Mouse (Mus musculus) ES-E14 (cell line): ENCODE measurements around the gene Hmgb1. TPM values are rescaled to one million over a fixed set of nuclear protein-coding genes. Genes with fewer than 3 reads are reported as not detected.

Experiments
- DNase-seq: peaks from one replicate; pipeline ENCODE4 v3.0.0-alpha.2; 2013; ENCODE audit warnings: low read depth, low spot score
- H3K27ac ChIP-seq: 2 replicates; pipeline ENCODE4 v1.5.1; 2012; ENCODE audit warnings: low read depth, mild to moderate bottlenecking, low read length, moderate library complexity, mixed read lengths; ENCODE audit not compliant: poor library complexity, insufficient read depth, severe bottlenecking
- H3K36me3 ChIP-seq: 2 replicates; pipeline ENCODE4 v1.6.1; 2012; ENCODE audit warnings: mild to moderate bottlenecking, low read length, moderate library complexity, mixed read lengths; ENCODE audit not compliant: control insufficient read depth, poor library complexity, insufficient read depth, severe bottlenecking
- H3K4me1 ChIP-seq, 2 experiments: fragments of 150-350 bp in 1 of 2; sonication (generic) in 1 of 2; 2 replicates each; pipeline ENCODE4 v1.6.1; 2012; ENCODE audit warnings: low read length in 2 of 2, mild to moderate bottlenecking in 1 of 2, mixed read lengths in 1 of 2; ENCODE audit not compliant: control insufficient read depth in 2 of 2, insufficient read depth in 2 of 2, poor library complexity in 1 of 2
- H3K4me3 ChIP-seq, 2 experiments: fragments of 150-350 bp in 1 of 2; sonication (generic) in 1 of 2; 2 replicates each; pipeline ENCODE4 v1.5.1; 2012; ENCODE audit warnings: low read length in 2 of 2, low read depth in 1 of 2, mild to moderate bottlenecking in 1 of 2, mixed read lengths in 1 of 2; ENCODE audit not compliant: insufficient read depth in 1 of 2, poor library complexity in 1 of 2, severe bottlenecking in 1 of 2
- H3K9ac ChIP-seq: 2 replicates; pipeline ENCODE4 v1.6.1; 2012; ENCODE audit warnings: low read depth, mild to moderate bottlenecking, low read length, mixed read lengths; ENCODE audit not compliant: poor library complexity, insufficient read depth, severe bottlenecking
- H3K9me3 ChIP-seq: fragments of 150-350 bp; sonication (generic); 2 replicates; pipeline ENCODE4 v1.6.1; 2012; ENCODE audit warnings: low read depth, mild to moderate bottlenecking, low read length; ENCODE audit not compliant: control insufficient read depth, insufficient read depth
- CHD2 ChIP-seq: IDR thresholded peaks from 2 replicates; pipeline ENCODE4 v1.6.1; 2014; ENCODE audit warnings: mild to moderate bottlenecking, low read depth, low read length, inconsistent platforms
- HCFC1 ChIP-seq: IDR thresholded peaks from 2 replicates; pipeline ENCODE4 v1.6.1; 2012; ENCODE audit warnings: low read length, inconsistent platforms, borderline replicate concordance; ENCODE audit not compliant: insufficient read depth
- MAFK ChIP-seq: IDR thresholded peaks from 2 replicates; pipeline ENCODE4 v1.6.1; 2014; ENCODE audit warnings: mild to moderate bottlenecking, low read depth, low read length, inconsistent platforms; ENCODE audit not compliant: insufficient read depth
- ZC3H11A ChIP-seq: IDR thresholded peaks from 2 replicates; pipeline ENCODE4 v1.6.1; 2012; ENCODE audit warnings: low read depth, mild to moderate bottlenecking, inconsistent platforms, low read length, borderline replicate concordance
- ZNF384 ChIP-seq: IDR thresholded peaks from 2 replicates; pipeline ENCODE4 v1.6.1; 2012; ENCODE audit warnings: low read depth, low read length, inconsistent platforms
- in situ Hi-C, 2 experiments: fragments of 600-800 bp; cut with MboI; formaldehyde crosslinking; loops; one replicate each; pipeline ENCODE4 v1.15.1; 2025; ENCODE audit warnings: low sequenced_read_pairs in 2 of 2, inconsistent platforms in 1 of 2; ENCODE audit not compliant: unreplicated experiment in 2 of 2
- total RNA-seq: library from RNA; depleted of rRNA; stranded (reverse); fragments of 300-350 nt; gene quantifications from 2 replicates; pipeline ENCODE4 v1.2.3, GENCODE M21; 2012

The Hmgb1 gene
- total RNA-seq, 1 experiment, result 350 TPM

DNA sequence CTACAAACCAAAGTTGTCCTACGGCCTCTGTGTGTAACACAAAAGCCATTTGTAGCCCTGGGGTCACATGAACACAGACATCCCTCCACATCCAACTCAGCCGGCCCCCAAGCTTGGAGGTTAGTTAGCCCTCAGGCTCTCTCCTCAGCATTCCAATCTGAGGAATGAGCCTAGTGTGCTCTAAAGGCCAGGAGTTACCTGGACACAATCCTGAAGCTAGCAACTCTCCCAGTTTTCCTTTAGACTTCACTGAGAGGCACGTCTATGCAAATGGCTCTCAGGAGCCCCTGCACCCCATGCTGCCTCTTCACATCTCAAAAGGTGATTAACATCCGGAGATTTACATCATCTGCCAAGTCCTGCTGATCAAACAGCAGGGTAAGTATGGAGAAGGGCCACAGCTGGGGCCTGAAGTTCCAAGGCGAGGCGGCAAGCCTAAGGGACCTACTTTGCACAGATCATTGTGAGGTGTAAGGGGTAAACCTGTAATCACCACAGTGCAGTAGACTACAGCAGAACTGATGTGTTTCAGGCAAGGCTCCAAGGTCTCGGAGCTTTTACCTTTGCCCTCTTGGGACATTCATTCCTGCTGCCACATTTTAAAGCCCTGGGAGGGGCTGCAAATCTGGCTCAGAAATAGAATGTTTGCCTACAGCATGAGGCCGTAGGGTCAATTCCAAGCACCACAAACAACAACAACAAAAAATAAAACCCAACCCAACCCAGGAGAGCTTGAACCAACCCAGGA is 13.3 kb downstream of the Hmgb1 start:
- Histone ChIP-seq H3K9ac (no peak overlapping the region), H3K9me3 (no peaks in the 10 kb centered on the region), H3K4me1 (peaks cover 6 to 14% of the 10 kb centered on the region in 2 experiments; a peak in 2 of 4 replicates), H3K36me3 (no peaks in the 10 kb centered on the region), H3K27ac (no peak overlapping the region), H3K4me3 (no peak overlapping the region)
- DNase-seq, result peak; percentile 44
- in situ Hi-C loops, result no loop called here
- no peak for TF ChIP-seq ZNF384
- no peak for TF ChIP-seq ZC3H11A
- TF ChIP-seq HCFC1, result no peak

DNA sequence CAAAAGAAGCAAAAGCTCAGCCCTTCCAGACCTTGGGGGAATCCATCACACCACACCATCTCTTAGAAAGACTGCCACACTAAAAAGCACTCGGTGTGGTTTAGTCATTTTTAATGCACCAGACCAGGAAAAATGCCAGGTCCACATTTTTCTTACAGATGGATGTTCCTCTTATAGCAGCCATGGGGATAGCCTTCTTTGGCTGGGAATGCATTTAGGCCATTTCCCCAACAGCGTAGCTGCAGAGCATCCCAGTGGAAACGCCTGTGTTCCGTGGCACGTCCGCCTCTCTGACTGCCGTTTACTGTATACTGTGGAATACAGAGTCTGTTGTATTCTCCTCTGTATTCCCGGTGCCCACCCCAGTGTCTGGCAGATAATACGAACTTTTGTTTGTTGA is 15.5 kb downstream of the Hmgb1 start:
- in situ Hi-C loops, result no loop called here
- no peak overlapping the region for H3K27ac ChIP-seq
- TF ChIP-seq MAFK (no peak), ZC3H11A (no peak), CHD2 (no peak), HCFC1 (no peak), ZNF384 (no peak)
- no peak overlapping the region for H3K9ac ChIP-seq
- H3K36me3 ChIP-seq, result no peaks in the 10 kb centered on the region
- peaks cover 6 to 14% of the 10 kb centered on the region in 2 experiments; a peak in 2 of 4 replicates for H3K4me1 ChIP-seq
- H3K9me3 ChIP-seq, result no peaks in the 10 kb centered on the region
- DNase-seq, result no peak
- no peak overlapping the region for H3K4me3 ChIP-seq

DNA sequence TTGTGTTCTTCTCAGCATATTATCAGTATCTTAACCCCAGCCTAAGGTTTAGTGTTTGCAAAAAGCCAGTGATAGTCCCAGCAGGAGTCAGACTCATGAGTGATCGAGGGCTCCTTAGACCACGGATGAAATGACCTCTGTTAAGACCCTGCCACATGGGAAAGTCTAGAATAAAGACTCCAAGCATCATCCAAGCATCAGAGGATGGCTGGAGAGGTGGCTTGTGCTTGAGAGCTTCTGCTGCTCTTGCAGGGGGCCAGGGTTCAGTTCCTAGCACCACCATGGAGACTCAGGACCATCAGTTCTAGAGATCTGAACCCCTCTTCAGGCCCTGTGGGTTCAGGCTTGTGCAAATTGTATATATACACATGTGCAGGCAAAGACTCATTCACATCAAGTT is 16.2 kb downstream of the Hmgb1 start:
- Histone ChIP-seq H3K9ac (no peak overlapping the region), H3K4me1 (peaks cover 6 to 14% of the 10 kb centered on the region in 2 experiments; a peak in 2 of 4 replicates), H3K27ac (no peak overlapping the region), H3K4me3 (no peak overlapping the region), H3K36me3 (no peaks in the 10 kb centered on the region), H3K9me3 (no peaks in the 10 kb centered on the region)
- DNase-seq, result no peak
- TF ChIP-seq HCFC1 (no peak), ZNF384 (no peak), ZC3H11A (no peak), MAFK (no peak), CHD2 (no peak)
- in situ Hi-C loops, result no loop called here

DNA sequence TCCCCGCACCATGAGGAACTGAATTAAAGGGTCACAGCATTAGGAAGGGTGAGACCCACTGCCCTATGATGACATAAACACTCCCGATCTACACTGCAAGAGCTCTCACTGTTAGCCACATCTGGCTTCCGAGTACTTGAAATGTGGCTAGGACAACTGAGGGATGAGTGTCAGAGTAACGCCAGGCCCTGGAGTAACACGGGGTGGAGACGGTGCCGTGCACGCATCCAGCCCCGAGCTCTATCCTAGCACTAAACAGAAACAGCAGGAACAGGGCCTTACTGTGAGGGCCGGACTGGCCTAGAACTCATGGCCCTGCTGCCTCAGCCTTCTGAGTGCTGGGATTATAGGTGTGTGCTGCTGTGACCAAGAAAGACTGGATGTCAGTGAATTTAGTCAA is 18.3 kb downstream of the Hmgb1 start:
- Histone ChIP-seq H3K36me3 (no peaks in the 10 kb centered on the region), H3K9ac (no peak overlapping the region), H3K9me3 (no peaks in the 10 kb centered on the region), H3K4me1 (peaks cover 2 to 8% of the 10 kb centered on the region in 2 experiments; a peak in 2 of 4 replicates), H3K27ac (no peak overlapping the region), H3K4me3 (no peak overlapping the region)
- DNase-seq, result no peak
- in situ Hi-C loops, result no loop called here
- TF ChIP-seq HCFC1 (no peak), MAFK (no peak), ZC3H11A (no peak), ZNF384 (no peak), CHD2 (no peak)

DNA sequence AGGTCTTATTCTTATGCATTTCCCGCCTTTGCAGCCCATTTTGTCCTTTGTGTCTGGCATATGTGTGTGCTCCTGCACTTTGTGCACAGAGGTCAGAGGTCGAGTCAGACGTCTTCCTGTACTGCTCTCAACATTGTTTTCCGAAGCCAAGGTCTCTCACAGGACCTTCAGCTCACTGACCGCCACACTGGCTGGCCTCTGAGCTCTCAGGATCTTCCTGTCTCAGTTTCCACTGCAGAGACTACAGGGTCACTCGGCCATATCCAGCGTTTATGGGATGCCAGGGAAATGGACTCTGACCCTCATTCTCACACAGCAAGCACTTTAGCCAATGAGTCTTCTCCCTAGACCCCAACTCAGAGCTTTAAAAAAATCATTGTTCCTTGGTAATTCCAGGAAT is 19.4 kb downstream of the Hmgb1 start:
- no peak overlapping the region for H3K27ac ChIP-seq
- DNase-seq, result no peak

More for the DNA sequence above, 19.4 kb downstream of the Hmgb1 start:
- Histone ChIP-seq H3K9ac (no peak overlapping the region), H3K4me1 (peaks cover 0 to 4% of the 10 kb centered on the region in 2 experiments; a peak in 1 of 4 replicates), H3K36me3 (no peaks in the 10 kb centered on the region), H3K4me3 (no peak overlapping the region), H3K9me3 (no peaks in the 10 kb centered on the region)
- TF ChIP-seq HCFC1 (no peak), ZNF384 (0 out of 2 replicates have a peak, but pooled peaks have one; percentile 10)
- in situ Hi-C loops, result no loop called here
